In genomic region chr17:88553001-88553449, GRCm38 (mm10) we compare ENCODE assay signal across 9 mouse cellular contexts. TPM values are rescaled to one million over a fixed set of nuclear protein-coding genes. Genes with fewer than 3 reads are reported as not detected.
DNase-seq lines count a peak whose midpoint lies in the region; ATAC-seq and TF ChIP-seq lines count a peak whose summit lies in the region.
"Had no signal": no experiment of that assay in that cellular context is flagged by ENCODE, and none has a peak within 500 bp of the region (broad histone marks: within the 10 kb centered on the region; RNA-seq: fewer than 3 reads in every experiment).

No protein-coding gene starts in this region.

- peak overlapping the region; percentile 26; the same call in 1 of the 2 replicates for H3K27ac ChIP-seq in heart, embryonic 15.5 days
- H3K27ac ChIP-seq in heart, adult 2 months: no peak overlapping the region
- H3K27ac ChIP-seq in midbrain, embryonic 10.5 days (replicated peaks): peak overlapping the region; percentile 40; the same call in 1 of the 2 replicates
- no peak overlapping the region for H3K27ac ChIP-seq in midbrain, postnatal 0 days (ENCODE audit: low read depth, low read length)
- H3K27ac ChIP-seq in intestine, embryonic 16.5 days (ENCODE audit: low read length): peak overlapping the region; percentile 40
- H3K27ac ChIP-seq: neural tube, embryonic 13.5 days had no signal

- H3K9ac ChIP-seq in heart, embryonic 15.5 days: no peak overlapping the region
- H3K9ac ChIP-seq in heart, adult 2 months (ENCODE audit: low read depth, low read length): no peak overlapping the region
- no peak overlapping the region for H3K9ac ChIP-seq in midbrain, postnatal 0 days (replicated peaks; ENCODE audit: low read length, poor library complexity, severe bottlenecking)
- H3K9ac ChIP-seq in intestine, embryonic 16.5 days (ENCODE audit: low read depth, low read length): 0 out of 2 replicates have a peak overlapping the region, but pooled peaks have one; percentile 26
- H3K9ac ChIP-seq: neural tube, embryonic 13.5 days had no signal

- no peaks in the 10 kb centered on the region for H3K9me3 ChIP-seq in heart, embryonic 15.5 days (replicated peaks)
- no peaks in the 10 kb centered on the region for H3K9me3 ChIP-seq in midbrain, embryonic 10.5 days (replicated peaks)
- no peaks in the 10 kb centered on the region for H3K9me3 ChIP-seq in midbrain, postnatal 0 days (ENCODE audit: low read length)
- H3K9me3 ChIP-seq in intestine, embryonic 16.5 days (ENCODE audit: control insufficient read depth, low read length): no peaks in the 10 kb centered on the region
- H3K9me3 ChIP-seq: neural tube, embryonic 13.5 days had no signal

- no peak for TF ChIP-seq EP300 in heart, adult 2 months (IDR thresholded peaks at IDR 0.05; ENCODE audit: insufficient read depth, low read depth, low read length)

- no peak overlapping the region for H3K4me2 ChIP-seq in heart, embryonic 15.5 days
- H3K4me2 ChIP-seq in midbrain, postnatal 0 days (ENCODE audit: low read depth, low read length, poor library complexity, severe bottlenecking): no peak overlapping the region
- H3K4me2 ChIP-seq in intestine, embryonic 16.5 days (ENCODE audit: low read depth, low read length): no peak overlapping the region
- H3K4me2 ChIP-seq: neural tube, embryonic 13.5 days had no signal

- TF ChIP-seq POLR2A in heart, adult 2 months (IDR thresholded peaks at IDR 0.05; ENCODE audit: insufficient read depth, low read depth, low read length): no peak

- H3K27me3 ChIP-seq in heart, embryonic 15.5 days: no peaks in the 10 kb centered on the region
- H3K27me3 ChIP-seq in heart, adult 2 months (ENCODE audit: control insufficient read depth, insufficient read depth, low read length): no peaks in the 10 kb centered on the region
- no peaks in the 10 kb centered on the region for H3K27me3 ChIP-seq in midbrain, embryonic 10.5 days (ENCODE audit: low read depth, poor library complexity, severe bottlenecking)
- no peaks in the 10 kb centered on the region for H3K27me3 ChIP-seq in midbrain, postnatal 0 days (ENCODE audit: insufficient read depth, low read length)
- H3K27me3 ChIP-seq in intestine, embryonic 16.5 days (replicated peaks; ENCODE audit: control insufficient read depth, insufficient read depth, low read length): no peaks in the 10 kb centered on the region
- H3K27me3 ChIP-seq: neural tube, embryonic 13.5 days had no signal

- 40% methylated on average over 8 of the region's 8 CpGs for WGBS in heart, embryonic 15.5 days
- 47% methylated on average over 8 of the region's 8 CpGs for whole genome bisulfite sequencing in heart, adult 2 months
- WGBS in midbrain, embryonic 10.5 days: 63% methylated on average over 8 of the region's 8 CpGs
- WGBS in midbrain, postnatal 0 days: 55% methylated on average over 8 of the region's 8 CpGs
- 37% methylated on average over 8 of the region's 8 CpGs for WGBS in intestine, embryonic 16.5 days

- H3K4me3 ChIP-seq in heart, embryonic 15.5 days: no peak overlapping the region
- no peak overlapping the region for H3K4me3 ChIP-seq in heart, adult 2 months
- H3K4me3 ChIP-seq in midbrain, embryonic 10.5 days: no peak overlapping the region
- H3K4me3 ChIP-seq in midbrain, postnatal 0 days (ENCODE audit: low read depth, low read length): no peak overlapping the region
- no peak overlapping the region for H3K4me3 ChIP-seq in intestine, embryonic 16.5 days (ENCODE audit: low read length)
- H3K4me3 ChIP-seq: neural tube, embryonic 13.5 days had no signal

- H3K79me2 ChIP-seq in heart, adult 2 months (replicated peaks; ENCODE audit: control insufficient read depth, insufficient read depth, low read length): no peaks in the 10 kb centered on the region

- H3K4me1 ChIP-seq in heart, embryonic 15.5 days (replicated peaks): peaks cover 9% of the 10 kb centered on the region
- peaks cover 3% of the 10 kb centered on the region for H3K4me1 ChIP-seq in heart, adult 2 months (ENCODE audit: control insufficient read depth, insufficient read depth, low read length)
- H3K4me1 ChIP-seq in midbrain, embryonic 10.5 days: peaks cover 19% of the 10 kb centered on the region
- no peaks in the 10 kb centered on the region for H3K4me1 ChIP-seq in midbrain, postnatal 0 days (ENCODE audit: insufficient read depth, low read length)
- peaks cover 17% of the 10 kb centered on the region for H3K4me1 ChIP-seq in intestine, embryonic 16.5 days (ENCODE audit: control insufficient read depth, insufficient read depth, low read length)

- intact Hi-C loops in heart, adult 2 months (cut with DNase I): no loop called here

- H3K36me3 ChIP-seq in heart, embryonic 15.5 days: peaks cover 11% of the 10 kb centered on the region; the same call in 1 of the 2 replicates
- 0 out of 2 replicates have a peak, but pooled peaks cover 2% of the 10 kb centered on the region for H3K36me3 ChIP-seq in heart, adult 2 months (ENCODE audit: control insufficient read depth, insufficient read depth, low read length)
- H3K36me3 ChIP-seq in midbrain, embryonic 10.5 days: peaks cover 51% of the 10 kb centered on the region
- peaks cover 30% of the 10 kb centered on the region for H3K36me3 ChIP-seq in midbrain, postnatal 0 days (ENCODE audit: insufficient read depth, low read length)
- H3K36me3 ChIP-seq in intestine, embryonic 16.5 days (ENCODE audit: control insufficient read depth, insufficient read depth, low read length): peaks cover 3% of the 10 kb centered on the region

- no peak for TF ChIP-seq CTCF in heart, adult 2 months (IDR thresholded peaks at IDR 0.05)
- no peak for TF ChIP-seq CTCF in midbrain, postnatal 0 days (IDR thresholded peaks at IDR 0.05)

- no peak for DNase-seq in heart, adult 2 months
- DNase-seq in midbrain, embryonic 10.5 days (ENCODE audit: low spot score): no peak
- DNase-seq in midbrain, postnatal 0 days (ENCODE audit: low spot score): no peak
- DNase-seq in thymus, postnatal 0 days (ENCODE audit: low spot score): peak; percentile 87
- no peak for DNase-seq in right cerebral cortex, adult 2 months (ENCODE audit: low spot score in 2 of 2)
- DNase-seq in right cerebral cortex, postnatal 25 days: no peak

- peak; percentile 37 for ATAC-seq in heart, embryonic 15.5 days (replicated peaks; ENCODE audit: insufficient number of reproducible peaks, insufficient read depth, low FRiP score, low read depth)
- ATAC-seq in midbrain, postnatal 0 days (ENCODE audit: low FRiP score): no peak
- ATAC-seq in intestine, embryonic 16.5 days: peak; percentile 48

RNA-seq across cellular contexts. Expression of gene Ppp1r21, which starts 23.1 kb away (rescaled TPM):
- 8.7 and 13.0 TPM in 2 replicates for polyA plus RNA-seq in heart, embryonic 15.5 days (2015; fragmentation: Nextera tagmentation; extraction: Ambion mirVana)
- 1 to 10 TPM; 8.8 to 9.9 TPM for total RNA-seq in heart, adult 2 months (2021)
- 9.2 and 14.1 TPM in 2 replicates for polyA plus RNA-seq in heart, adult 2 months (2012; rRNA removed)
- 17.8 and 18.0 TPM in 2 replicates for polyA plus RNA-seq in midbrain, embryonic 10.5 days (2016; fragmentation: Nextera tagmentation; extraction: Ambion mirVana)
- total RNA-seq in midbrain, postnatal 0 days (2014; rRNA removed): 44.1 and 68.7 TPM in 2 replicates
- polyA plus RNA-seq in midbrain, postnatal 0 days (2015; fragmentation: Nextera tagmentation; extraction: Ambion mirVana): 36.6 and 36.7 TPM in 2 replicates
- 16.8 and 17.8 TPM in 2 replicates for polyA plus RNA-seq in intestine, embryonic 16.5 days (2015; fragmentation: Nextera tagmentation; extraction: Ambion mirVana)
- polyA plus RNA-seq in thymus, postnatal 0 days (2015; fragmentation: Nextera tagmentation; extraction: Ambion mirVana): 31.0 and 33.8 TPM in 2 replicates

RNA-seq across cellular contexts. Expression of gene Ston1, which starts 44.5 kb away (rescaled TPM):
- polyA plus RNA-seq in heart, embryonic 15.5 days (2015; fragmentation: Nextera tagmentation; extraction: Ambion mirVana): 5.0 and 6.8 TPM in 2 replicates
- total RNA-seq in heart, adult 2 months (2021): 10 to 100 TPM; 18.9 to 21.8 TPM
- polyA plus RNA-seq in heart, adult 2 months (2012; rRNA removed): 9.4 and 16.8 TPM in 2 replicates
- polyA plus RNA-seq in midbrain, embryonic 10.5 days (2016; fragmentation: Nextera tagmentation; extraction: Ambion mirVana): 1.5 and 1.7 TPM in 2 replicates
- total RNA-seq in midbrain, postnatal 0 days (2014; rRNA removed): 4.0 and 5.0 TPM in 2 replicates
- 1.1 and 1.3 TPM in 2 replicates for polyA plus RNA-seq in midbrain, postnatal 0 days (2015; fragmentation: Nextera tagmentation; extraction: Ambion mirVana)
- 3.9 and 4.3 TPM in 2 replicates for polyA plus RNA-seq in intestine, embryonic 16.5 days (2015; fragmentation: Nextera tagmentation; extraction: Ambion mirVana)
- polyA plus RNA-seq in thymus, postnatal 0 days (2015; fragmentation: Nextera tagmentation; extraction: Ambion mirVana): 3.4 and 3.8 TPM in 2 replicates

Comparison
In these comparisons a context has a peak if more than half of its experiments do, and no peak if none do; other contexts are left out.
1. H3K27ac ChIP-seq: peak in heart, embryonic 15.5 days (single experiment), midbrain, embryonic 10.5 days (single experiment) and intestine, embryonic 16.5 days (single experiment); none in heart, adult 2 months (single experiment) and midbrain, postnatal 0 days (single experiment).